Mouse (Mus musculus) MEL-GATA-1-ER (cell line): ENCODE results near the gene Teddm2.
"Not testable (repeated sequence)": the region's sequence is repeated elsewhere in the genome, so short reads cannot be mapped to it uniquely, and the experiment has no call there.

Experiments
- DNase-seq: peaks from one replicate; pipeline ENCODE4 v3.0.0-alpha.2; 2012; ENCODE audit warnings: low read depth; ENCODE audit errors: extremely low read depth

Teddm2 gene

DNA sequence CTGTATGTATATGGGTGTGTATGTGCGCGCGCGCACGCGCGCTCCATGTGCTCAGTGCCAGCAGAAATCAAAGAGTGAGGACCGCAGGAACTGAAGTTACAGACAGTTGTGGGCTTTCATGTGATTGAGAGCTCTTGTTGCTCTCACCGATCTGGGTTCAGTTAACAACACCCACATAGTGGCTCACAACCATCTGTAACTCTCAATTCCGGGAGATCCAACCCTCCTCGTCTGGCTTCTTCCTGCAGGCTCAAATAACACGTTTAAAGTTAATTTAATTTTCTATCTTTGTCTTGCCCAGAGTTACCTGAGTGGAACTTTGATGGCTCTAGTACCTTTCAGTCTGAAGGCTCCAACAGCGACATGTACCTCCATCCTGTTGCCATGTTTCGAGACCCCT, 4.2 kb upstream of the Teddm2 start:
- no peak for DNase-seq

DNA sequence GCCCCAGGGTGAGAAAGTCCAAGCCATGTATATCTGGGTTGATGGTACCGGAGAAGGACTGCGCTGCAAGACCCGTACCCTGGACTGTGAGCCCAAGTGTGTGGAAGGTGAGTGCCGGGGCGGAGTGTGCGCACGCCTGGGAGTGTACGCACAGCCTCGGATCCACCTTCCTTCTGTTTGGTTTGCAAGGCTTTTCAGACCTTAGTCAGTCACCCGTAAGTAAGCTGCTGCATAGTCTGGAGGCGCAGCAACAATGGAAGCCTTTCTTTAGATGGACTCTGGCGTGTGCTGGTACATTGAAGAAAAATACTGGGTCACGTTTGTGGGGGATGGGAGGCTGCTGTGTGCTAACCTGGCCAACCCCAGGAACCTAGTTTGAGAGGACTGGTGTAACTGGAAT, 3.0 kb upstream of the Teddm2 start:
- DNase-seq: no peak

DNA sequence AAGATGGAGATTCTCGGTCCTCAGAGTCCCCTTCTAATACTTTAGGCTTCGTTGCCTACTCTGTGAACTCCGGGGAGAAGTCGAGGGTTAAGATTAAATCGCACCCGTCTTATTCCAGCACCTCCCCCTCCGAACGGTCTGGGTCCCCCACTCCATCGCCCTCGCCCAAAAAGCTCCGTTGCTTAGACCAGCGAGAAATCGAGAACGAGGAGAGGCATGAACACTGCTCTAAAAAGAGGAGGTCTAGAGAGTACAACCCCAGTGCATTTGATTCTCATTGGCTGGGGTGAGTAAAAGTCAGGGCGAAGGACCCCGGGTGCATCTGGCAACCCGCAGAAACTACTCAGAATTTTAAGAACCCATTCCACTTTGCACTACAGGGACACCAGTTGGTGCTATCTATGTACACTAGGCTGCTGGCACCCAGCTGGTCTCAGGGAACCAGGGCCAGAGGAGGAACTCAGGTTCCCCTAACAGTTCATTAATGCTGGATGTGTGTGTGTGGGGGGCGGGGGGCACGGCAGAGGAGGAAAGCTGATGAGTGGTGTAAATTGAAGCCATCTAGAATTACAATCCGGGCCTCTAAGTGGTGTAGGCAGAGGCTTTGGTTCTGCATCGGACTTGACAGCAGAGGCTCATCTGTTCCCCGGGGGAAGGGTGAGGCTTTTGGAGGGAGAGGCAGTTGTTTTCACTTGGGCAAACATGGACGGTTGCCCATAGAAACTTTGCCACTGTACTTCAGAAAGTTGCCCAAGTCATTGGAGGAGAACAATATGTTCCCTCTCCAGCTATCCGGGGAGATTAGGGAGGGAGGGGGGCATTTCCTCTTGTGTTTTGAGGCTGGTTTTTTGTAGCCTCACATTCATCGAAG, 1.1 kb upstream of the Teddm2 start:
- DNase-seq: peak; percentile 46

DNA sequence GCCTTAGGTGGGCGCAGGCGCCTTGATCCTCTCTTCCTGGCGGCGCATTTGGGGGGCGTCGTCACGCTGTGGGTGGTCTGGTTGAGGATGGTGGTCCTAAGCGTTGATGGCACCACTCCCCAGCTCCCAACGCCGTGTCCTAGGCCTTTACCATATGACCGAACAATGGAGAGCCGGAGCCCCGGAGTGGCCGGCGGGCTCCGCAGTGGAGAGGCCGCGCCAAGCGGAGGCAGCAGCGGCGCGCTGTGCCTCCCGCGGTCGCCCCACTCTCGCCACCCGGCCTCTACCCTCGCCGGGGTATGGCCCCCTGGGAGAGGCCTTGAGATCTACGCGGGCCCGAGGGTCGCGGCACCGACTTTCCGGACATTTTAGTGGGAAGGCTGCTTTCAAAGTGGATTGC, 353 bp upstream of the Teddm2 start:
- DNase-seq: no peak

DNA sequence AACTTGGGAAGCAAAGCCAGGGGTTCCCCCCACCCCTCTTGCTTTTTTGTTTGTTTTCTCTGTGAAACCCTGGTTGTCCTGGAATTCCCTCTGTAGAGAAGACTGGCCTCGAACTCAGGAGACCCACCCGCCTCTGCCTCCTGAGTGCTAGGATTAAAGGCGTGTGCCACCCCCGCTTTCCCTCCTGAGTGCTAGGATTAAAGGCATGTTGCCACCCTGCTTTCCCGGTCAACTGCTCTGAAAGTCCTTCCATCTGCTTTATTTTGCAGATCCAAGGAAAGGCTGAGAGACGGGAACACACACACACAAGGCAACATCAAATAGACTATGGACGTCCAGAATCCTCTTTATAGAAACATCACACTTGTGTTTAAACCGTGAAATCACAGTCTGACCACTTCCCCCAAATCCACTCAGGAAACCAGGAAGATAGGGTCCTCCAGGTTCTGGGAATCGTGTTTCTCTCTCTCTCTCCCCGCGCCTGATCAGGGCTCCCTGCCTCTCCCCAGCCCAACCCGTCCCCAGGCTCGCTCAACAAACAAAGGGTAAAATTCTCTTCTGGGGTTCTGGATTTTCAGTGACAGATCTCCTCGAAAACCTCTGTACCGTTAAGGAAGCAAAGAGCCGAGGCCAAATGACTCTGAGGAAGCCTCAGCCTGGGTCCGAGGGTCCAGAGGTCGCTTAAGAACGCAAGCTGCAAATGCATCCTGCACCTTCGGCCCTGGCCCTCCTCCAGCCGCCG, 868 bp downstream of the Teddm2 start:
- DNase-seq: no peak

DNA sequence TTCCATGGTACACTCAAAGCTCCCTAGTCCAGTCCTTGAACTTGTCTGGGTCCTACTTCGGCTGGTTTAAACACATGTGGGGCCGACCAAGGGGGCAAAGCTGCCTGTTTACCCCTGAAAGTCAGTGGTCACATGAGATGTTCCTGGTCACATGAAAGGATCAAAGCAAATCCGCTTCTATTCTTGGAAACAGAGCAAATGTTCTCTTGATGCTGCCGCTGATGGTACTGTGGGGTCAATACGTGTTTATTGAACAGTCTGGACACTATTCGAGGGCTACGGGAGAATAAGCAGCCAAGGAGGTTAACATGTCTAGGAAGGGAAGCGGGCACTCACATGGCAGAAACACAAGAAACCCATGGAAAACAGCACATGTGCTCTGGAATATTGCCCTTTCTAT, 2.8 kb downstream of the Teddm2 start:
- no peak for DNase-seq

DNA sequence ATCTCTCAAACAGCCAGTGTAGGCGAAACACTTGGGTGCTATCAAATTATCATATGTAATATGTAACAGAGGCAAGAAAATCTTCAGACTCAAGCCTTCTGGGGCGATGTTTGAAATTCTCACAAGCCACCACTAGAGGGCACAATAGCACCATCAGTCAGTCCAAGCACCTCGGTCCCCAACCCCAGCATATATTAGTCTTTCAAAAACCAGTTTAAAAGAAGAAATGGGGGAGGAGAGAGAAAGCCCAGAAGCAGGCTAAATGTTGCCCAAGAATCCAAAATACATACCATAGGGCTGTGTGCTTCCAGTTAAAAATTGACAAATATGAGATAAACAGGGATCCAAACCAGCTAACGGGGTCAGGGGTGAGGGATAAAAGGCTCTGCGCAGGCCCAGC, 5.0 kb downstream of the Teddm2 start:
- DNase-seq: no peak

DNA sequence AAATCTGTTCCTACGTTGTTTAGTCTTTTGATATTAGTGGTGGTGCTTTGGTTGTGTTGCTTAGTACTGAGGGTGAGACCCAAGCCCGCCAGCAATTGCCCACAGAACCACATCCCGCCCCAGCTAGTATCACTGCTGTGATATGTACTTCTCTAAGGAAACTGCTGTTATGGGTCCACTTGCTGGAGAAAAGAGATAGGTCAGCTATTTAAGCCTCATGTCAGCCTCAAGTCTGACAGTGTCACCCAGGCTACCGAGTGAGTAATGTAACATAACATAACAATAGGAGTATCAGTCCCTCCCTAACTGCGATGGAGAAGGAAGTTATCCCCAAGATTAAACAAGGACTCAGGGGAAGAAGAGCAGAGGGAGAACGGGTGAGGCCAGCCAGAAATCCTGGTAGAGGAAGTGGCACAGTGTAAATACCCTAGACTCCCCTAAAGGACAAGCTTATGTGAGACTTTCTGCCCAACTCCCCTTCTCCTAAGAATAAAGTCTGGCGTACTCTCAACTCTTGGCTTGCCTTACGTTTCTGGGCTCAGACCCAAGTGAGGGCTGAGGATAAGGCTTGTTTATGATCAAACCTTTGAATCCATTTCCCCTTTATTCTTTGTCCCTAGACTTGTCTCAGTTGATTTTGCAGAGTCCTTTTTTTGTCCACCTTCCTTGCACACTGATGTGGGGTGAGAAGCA, 5.7 kb downstream of the Teddm2 start:
- DNase-seq: no peak

DNA sequence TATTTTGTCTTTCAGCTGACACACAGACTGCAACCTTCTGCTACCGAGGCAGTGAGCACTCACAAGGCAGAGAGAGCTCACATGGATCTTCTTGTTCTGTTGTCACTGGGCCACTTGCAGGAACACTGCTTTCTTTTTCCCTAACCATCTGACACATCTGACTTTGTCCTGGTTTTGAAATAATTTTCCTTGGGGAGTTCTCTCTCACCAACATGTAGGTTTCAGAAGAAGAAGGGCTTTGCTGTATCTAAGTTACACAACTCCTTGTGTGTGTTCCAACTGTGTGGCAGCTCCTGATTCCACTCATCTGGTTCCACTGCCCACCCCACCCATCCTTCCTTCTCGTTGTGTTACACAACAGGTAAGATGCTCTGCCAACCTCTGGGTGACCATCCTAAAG, 6.3 kb downstream of the Teddm2 start:
- no peak for DNase-seq

DNA sequence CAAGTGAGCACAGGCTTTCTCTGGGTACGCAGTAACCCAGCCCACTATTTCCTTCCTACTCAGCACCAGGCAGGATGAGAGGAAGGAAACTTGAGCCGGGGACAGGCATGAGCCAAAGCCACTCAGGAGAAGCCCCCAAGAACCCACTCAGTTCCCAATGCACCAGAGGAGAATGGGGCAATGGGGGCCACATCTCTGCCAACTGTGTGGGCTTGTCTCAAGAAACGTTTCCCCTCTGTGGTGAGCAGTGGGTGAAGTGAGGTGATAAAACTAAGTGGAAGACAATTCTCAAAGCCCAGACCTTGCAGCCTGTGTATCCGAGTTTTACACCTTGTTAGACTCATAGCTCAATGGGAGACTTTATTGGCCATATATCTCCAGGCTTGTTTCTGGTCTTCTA, 8.6 kb downstream of the Teddm2 start, which contains the start of gene Teddm1a:
TSS of gene Teddm1a (plus strand) at position 301 of the 400 bp plus-strand sequence.
- no peak for DNase-seq

DNA sequence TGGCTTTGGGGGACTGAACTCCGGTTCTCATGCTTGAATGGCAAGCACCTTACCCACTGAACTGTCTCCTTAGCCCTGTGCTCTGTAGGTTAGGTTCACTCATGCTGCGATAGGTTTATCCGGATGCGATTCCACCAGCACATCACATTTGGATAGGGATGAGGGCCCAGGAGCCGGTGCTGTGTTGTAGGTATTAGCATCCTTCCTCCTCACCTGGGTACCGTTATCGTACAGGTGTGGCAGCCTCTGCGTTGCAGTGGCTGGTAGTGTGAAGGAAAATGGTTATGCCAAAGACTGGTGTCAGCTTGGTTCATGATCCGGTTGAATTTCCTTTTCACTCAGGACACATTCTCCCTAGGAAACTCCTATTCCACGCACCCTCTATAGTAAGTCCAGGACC, 9.9 kb downstream of the Teddm2 start:
- DNase-seq: no peak

DNA sequence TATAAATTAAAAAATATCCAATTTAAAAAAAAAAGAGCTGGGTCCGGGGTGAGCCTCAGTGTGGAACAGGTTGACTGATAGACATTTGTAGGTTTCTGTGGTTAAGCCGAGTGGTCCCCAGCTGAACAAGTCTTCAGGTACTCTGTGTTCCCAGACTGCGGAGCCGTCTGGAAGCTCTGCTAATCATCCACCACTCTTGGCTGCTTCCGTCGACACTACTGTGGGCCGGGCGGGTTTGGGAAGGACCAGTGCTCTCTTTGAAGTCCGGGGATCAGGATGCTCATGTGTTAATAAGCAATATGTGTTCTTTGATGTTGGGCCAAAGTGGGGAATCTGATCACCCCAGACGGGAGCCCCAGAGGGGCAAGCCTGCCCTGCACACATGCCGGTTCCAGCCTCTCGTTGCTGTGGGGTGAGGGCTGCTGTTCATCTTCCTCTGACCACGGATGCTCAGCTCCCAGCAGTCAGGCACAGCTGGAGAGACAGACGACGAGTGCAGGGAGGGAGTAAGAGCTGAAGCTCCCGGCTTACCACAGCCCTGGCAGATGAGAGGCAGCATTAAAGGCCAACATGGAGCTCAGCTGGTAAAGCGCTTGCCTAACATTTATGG, 13.9 kb downstream of the Teddm2 start:
- no peak for DNase-seq

DNA sequence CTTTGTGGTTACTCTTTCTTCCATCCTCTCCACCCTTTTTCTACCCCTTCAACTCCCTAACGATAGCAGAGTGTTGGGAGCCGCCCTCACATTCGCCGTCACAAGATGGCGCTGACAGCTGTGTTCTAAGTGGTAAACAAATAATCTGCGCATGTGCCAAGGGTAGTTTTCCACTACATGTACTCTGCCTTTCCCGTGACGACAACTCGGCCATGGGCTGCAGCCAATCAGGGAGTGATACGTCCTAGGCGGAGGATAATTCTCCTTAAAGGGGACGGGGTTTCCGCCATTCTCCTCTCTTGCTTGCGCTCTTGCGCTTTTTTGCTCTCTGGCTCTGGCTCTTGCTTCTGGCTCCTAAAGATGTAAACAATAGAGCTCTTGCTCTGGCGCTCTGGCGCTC, 19.6 kb downstream of the Teddm2 start:
- DNase-seq: not testable (repeated sequence)

DNA sequence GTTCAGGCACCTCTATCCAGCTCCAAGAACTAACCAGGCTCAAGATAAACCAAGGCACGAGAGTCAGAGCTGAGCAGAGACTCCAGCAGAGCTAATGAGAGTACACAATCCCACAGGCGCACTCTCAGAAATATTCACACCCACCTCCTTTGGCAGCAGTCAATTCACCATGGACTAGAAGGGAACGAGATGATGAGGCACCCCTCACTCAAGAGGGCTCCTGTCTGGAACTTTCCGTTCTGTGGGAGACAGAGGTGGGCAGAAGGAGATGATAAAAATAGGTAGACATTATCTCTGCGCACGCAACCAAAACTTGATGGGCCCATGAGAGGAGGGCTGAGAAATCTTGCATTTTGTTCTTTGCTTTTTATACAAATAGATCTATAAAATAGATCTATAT, 26.0 kb downstream of the Teddm2 start, which contains the start of gene Teddm1b:
TSS of gene Teddm1b (plus strand) at position 301 of the 400 bp plus-strand sequence.
- DNase-seq: no peak

DNA sequence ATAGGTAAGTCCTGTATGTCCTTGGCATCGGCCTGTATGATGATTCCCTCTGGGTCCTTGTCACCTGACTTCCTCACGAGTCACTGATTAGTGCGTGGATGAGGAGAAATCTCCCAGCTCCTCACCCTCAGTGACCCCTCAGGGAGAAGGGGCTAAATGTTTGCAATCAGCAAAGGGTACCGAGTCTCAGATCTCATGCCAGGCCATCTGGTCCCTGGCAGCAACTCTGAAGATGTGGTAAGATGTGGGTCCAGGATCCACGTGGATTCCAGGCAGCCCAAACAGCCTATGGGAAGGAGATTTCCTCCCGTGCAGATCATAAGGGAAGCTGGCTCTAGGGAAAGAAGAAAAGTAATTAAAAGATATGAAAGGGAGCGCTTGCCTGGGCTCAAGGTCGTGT, 44.1 kb downstream of the Teddm2 start:
- DNase-seq: no peak

DNA sequence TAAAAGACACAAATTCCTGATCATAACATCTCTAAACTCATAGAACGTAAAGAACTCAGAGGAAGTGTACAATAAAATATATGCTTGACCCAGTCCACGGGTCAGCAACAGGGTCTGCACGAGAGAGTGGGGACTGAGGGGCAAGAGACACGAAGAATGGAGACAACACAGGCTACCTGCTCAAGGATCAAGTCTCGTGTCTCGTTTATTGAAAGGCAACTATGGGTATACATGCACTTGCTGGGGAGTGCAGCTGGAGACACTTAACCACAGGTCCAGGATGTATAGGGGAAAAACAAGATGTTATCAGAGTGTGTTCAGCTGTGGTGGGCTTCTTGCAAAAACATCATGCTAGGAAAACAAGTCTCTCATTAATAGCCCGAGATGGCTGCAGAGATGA, 47.3 kb downstream of the Teddm2 start:
- DNase-seq: not testable (repeated sequence)

DNA sequence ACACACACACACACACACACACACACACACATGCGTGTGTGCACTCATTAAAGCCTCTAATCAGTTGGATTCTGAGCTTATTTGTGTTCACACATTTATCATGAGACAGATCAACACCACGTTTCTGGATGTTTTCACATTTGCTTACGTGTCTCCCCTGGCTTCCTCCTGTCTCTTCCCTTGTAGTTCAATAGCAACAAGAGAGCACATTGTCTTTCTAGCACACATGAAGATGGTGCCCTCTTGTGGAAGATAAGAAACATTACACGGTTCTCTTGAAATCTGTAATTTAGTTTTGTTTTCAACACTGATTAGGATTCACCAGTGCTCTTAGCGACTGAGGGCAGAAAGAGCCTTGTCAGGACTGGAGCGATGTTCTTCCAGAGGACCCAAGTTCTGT, 53.2 kb downstream of the Teddm2 start:
- DNase-seq: no peak

DNA sequence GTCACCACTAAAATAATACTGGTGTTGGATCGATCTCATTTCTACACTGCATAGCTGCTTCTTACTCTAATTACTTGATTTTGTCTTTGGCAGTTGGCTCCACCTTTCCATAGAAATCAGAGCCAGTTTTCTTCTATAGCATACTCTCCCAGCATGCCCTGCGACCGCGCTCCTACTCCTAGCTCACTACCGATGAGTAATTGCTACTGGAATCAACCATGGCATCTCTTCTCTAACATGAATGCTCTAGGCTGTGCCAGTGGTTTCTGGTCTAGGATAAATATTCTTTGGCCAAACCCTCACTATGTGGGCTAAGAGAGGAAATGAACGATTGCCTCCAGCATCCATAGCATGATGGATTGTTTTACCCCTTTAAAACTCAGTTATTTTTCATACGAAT, 53.6 kb downstream of the Teddm2 start:
- DNase-seq: no peak

DNA sequence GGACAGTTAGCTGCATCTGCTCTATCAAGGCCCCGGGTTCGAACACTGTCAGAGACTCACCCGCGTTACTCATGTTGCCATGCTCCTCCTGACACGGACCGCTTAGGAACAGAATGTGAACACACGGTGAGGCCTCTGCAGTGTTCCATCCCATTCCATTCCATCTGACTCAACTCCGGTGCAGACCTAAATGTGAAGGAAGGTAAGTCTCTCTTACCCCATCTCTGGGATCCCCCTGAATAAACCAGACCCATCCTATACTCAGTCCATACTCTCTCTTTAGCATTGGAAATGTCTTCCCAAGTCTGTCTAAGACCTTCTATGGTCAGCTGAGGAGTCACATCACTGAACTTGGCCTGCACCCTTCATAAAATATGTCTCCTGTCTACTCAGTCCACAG, 56.0 kb downstream of the Teddm2 start, which contains the start of gene Rgsl1:
TSS of gene Rgsl1 (minus strand) at position 101 of the 400 bp plus-strand sequence.
- no peak for DNase-seq

DNA sequence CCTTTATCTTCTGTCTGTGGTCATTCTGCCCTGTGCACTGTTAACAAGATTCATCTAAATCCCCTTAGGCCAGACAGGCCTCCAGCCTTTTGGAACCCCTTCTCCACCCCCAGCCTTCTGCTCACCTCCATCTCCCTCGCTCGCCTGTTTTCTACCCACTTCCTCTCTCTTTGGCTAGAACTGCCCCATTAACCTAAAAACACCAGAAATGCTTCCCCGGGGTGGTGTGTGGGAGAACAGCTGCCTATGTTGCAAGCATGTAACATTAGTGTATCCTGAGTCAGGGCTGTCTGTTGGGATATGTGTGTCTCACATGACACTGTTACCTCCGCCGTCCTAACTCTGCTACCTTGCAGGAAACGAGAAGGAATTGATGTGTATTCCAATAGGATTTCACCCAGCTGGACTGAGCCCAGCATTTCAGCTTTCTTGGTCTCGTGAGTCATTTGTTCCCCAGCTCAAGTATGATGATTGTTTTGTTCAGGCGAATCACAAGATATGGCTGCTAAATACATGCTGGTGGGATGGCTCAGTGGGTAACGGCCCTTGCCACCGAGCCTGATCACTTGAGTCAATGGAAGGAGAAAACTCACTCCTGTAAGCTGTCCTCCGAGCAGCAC, 57.8 kb downstream of the Teddm2 start:
- DNase-seq: no peak

DNA sequence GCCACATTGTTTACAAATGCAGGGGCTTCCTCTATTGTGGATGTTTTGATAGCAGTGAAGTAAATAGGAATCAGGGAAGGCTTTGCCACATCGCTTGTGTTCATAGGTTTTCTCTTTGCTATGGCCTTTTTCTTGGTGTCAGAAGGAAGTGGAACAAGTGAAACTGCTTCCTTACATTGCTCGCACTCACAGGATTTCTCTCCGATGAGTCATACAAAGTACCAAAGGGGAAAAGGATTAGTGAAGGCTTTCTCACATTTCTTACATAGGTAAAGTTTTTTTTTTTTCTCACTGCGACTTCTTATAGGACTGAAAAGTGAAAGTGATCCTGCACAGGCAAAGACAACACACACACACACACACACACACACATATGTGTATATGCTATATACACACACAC, 64.0 kb downstream of the Teddm2 start:
- no peak for DNase-seq
